Mouse (Mus musculus): ENCODE measurements around the gene Prr29. TPM values are rescaled to one million over a fixed set of nuclear protein-coding genes. Genes with fewer than 3 reads are reported as not detected.
A peak's percentile ranks its signal among the peaks of the same experiment; 100 is the strongest.

The Prr29 gene
- polyA plus RNA-seq, 1 experiment from 2014 or later: 2.0 TPM

- Histone ChIP-seq H3K36me3 (ENCODE audit: control insufficient read depth, insufficient read depth, low read length) (no peaks in the 10 kb centered on the region), H3K4me3 (ENCODE audit: low read length) (no peak overlapping the region), H3K4me1 (replicated peaks; ENCODE audit: control insufficient read depth, insufficient read depth, low read length) (peaks cover 6% of the 10 kb centered on the region), H3K27me3 (ENCODE audit: control insufficient read depth, insufficient read depth, low read depth, low read length) (no peaks in the 10 kb centered on the region), H3K9ac (ENCODE audit: low read length) (no peak overlapping the region), H3K4me2 (ENCODE audit: low read depth, low read length) (no peak overlapping the region), H3K9me3 (ENCODE audit: control insufficient read depth, low read length) (no peaks in the 10 kb centered on the region), H3K27ac (ENCODE audit: low read length) (no peak overlapping the region)
- 46% methylated on average over 3 of the region's 3 CpGs for WGBS
- ATAC-seq (ENCODE audit: low read depth): no peak
Measured at GRCm38 (mm10) chr11:106351253-106351652, 14.0 kb upstream of the Prr29 start.

GRCm38 (mm10) chr11:106351941-106352340 lies 13.3 kb upstream of the Prr29 start:
- Histone ChIP-seq H3K4me2 (ENCODE audit: low read depth, low read length) (no peak overlapping the region), H3K36me3 (ENCODE audit: control insufficient read depth, insufficient read depth, low read length) (no peaks in the 10 kb centered on the region), H3K27ac (ENCODE audit: low read length) (no peak overlapping the region), H3K4me3 (ENCODE audit: low read length) (no peak overlapping the region), H3K9ac (ENCODE audit: low read length) (no peak overlapping the region), H3K4me1 (replicated peaks; ENCODE audit: control insufficient read depth, insufficient read depth, low read length) (peaks cover 6% of the 10 kb centered on the region), H3K9me3 (ENCODE audit: control insufficient read depth, low read length) (no peaks in the 10 kb centered on the region), H3K27me3 (ENCODE audit: control insufficient read depth, insufficient read depth, low read depth, low read length) (no peaks in the 10 kb centered on the region)
- ATAC-seq (ENCODE audit: low read depth): no peak
- 55% methylated on average over 4 of the region's 4 CpGs for WGBS

GRCm38 (mm10) chr11:106353188-106353587 lies 12.1 kb upstream of the Prr29 start, which contains the start of gene Scn4a:
TSS of gene Scn4a (minus strand) at chr11:106353288.
- no peak for ATAC-seq (ENCODE audit: low read depth)
- H3K27me3 ChIP-seq (ENCODE audit: control insufficient read depth, insufficient read depth, low read depth, low read length): no peaks in the 10 kb centered on the region

GRCm38 (mm10) chr11:106354181-106354580 lies 11.1 kb upstream of the Prr29 start:
- WGBS: 44% methylated on average over 1 of the region's 1 CpGs
- no peak for ATAC-seq (ENCODE audit: low read depth)
- no peak overlapping the region for H3K9ac ChIP-seq (ENCODE audit: low read length)
- H3K36me3 ChIP-seq (ENCODE audit: control insufficient read depth, insufficient read depth, low read length): no peaks in the 10 kb centered on the region
- no peaks in the 10 kb centered on the region for H3K27me3 ChIP-seq (ENCODE audit: control insufficient read depth, insufficient read depth, low read depth, low read length)
- no peaks in the 10 kb centered on the region for H3K9me3 ChIP-seq (ENCODE audit: control insufficient read depth, low read length)
- no peak overlapping the region for H3K4me3 ChIP-seq (ENCODE audit: low read length)
- H3K4me2 ChIP-seq (ENCODE audit: low read depth, low read length): no peak overlapping the region
- peaks cover 6% of the 10 kb centered on the region for H3K4me1 ChIP-seq (replicated peaks; ENCODE audit: control insufficient read depth, insufficient read depth, low read length)
- H3K27ac ChIP-seq (ENCODE audit: low read length): no peak overlapping the region

More at GRCm38 (mm10) chr11:106353188-106353587, 12.1 kb upstream of the Prr29 start, which contains the start of gene Scn4a:
- Histone ChIP-seq H3K4me2 (ENCODE audit: low read depth, low read length) (no peak within 1 kb of the TSS), H3K4me1 (replicated peaks; ENCODE audit: control insufficient read depth, insufficient read depth, low read length) (peaks cover 6% of the 10 kb centered on the region), H3K36me3 (ENCODE audit: control insufficient read depth, insufficient read depth, low read length) (no peaks in the 10 kb centered on the region), H3K4me3 (ENCODE audit: low read length) (no peak within 1 kb of the TSS), H3K9me3 (ENCODE audit: control insufficient read depth, low read length) (no peaks in the 10 kb centered on the region), H3K9ac (ENCODE audit: low read length) (no peak within 1 kb of the TSS), H3K27ac (ENCODE audit: low read length) (no peak within 1 kb of the TSS)
- 72% methylated on average over 12 of the region's 12 CpGs for WGBS

GRCm38 (mm10) chr11:106355382-106356128 lies 9.7 kb upstream of the Prr29 start:
- Histone ChIP-seq H3K36me3 (ENCODE audit: control insufficient read depth, insufficient read depth, low read length) (no peaks in the 10 kb centered on the region), H3K4me2 (ENCODE audit: low read depth, low read length) (no peak overlapping the region), H3K9ac (ENCODE audit: low read length) (0 out of 2 replicates have a peak overlapping the region, but pooled peaks have one; percentile 14), H3K9me3 (ENCODE audit: control insufficient read depth, low read length) (no peaks in the 10 kb centered on the region), H3K4me3 (ENCODE audit: low read length) (no peak overlapping the region), H3K27ac (ENCODE audit: low read length) (no peak overlapping the region), H3K4me1 (replicated peaks; ENCODE audit: control insufficient read depth, insufficient read depth, low read length) (peaks cover 6% of the 10 kb centered on the region), H3K27me3 (ENCODE audit: control insufficient read depth, insufficient read depth, low read depth, low read length) (no peaks in the 10 kb centered on the region)
- WGBS: 43% methylated on average over 19 of the region's 19 CpGs
- ATAC-seq (ENCODE audit: low read depth): peak; percentile 43; the same call in 1 of the 2 replicates

- no peaks in the 10 kb centered on the region for H3K27me3 ChIP-seq (ENCODE audit: control insufficient read depth, insufficient read depth, low read depth, low read length)
- no peak overlapping the region for H3K9ac ChIP-seq (ENCODE audit: low read length)
- H3K4me3 ChIP-seq (ENCODE audit: low read length): no peak overlapping the region
- peaks cover 6% of the 10 kb centered on the region for H3K4me1 ChIP-seq (replicated peaks; ENCODE audit: control insufficient read depth, insufficient read depth, low read length)
- WGBS: 31% methylated on average over 5 of the region's 5 CpGs
- H3K27ac ChIP-seq (ENCODE audit: low read length): no peak overlapping the region
- H3K36me3 ChIP-seq (ENCODE audit: control insufficient read depth, insufficient read depth, low read length): no peaks in the 10 kb centered on the region
- no peaks in the 10 kb centered on the region for H3K9me3 ChIP-seq (ENCODE audit: control insufficient read depth, low read length)
- no peak for ATAC-seq (ENCODE audit: low read depth)
- no peak overlapping the region for H3K4me2 ChIP-seq (ENCODE audit: low read depth, low read length)
Measured at GRCm38 (mm10) chr11:106359350-106359749, 5.9 kb upstream of the Prr29 start.

- H3K4me1 ChIP-seq (replicated peaks; ENCODE audit: control insufficient read depth, insufficient read depth, low read length): peaks cover 18% of the 10 kb centered on the region
- H3K4me3 ChIP-seq (ENCODE audit: low read length): no peak overlapping the region
- peak overlapping the region; percentile 52; the same call in 1 of the 2 replicates for H3K9ac ChIP-seq (ENCODE audit: low read length)
- no peaks in the 10 kb centered on the region for H3K9me3 ChIP-seq (ENCODE audit: control insufficient read depth, low read length)
- no peaks in the 10 kb centered on the region for H3K27me3 ChIP-seq (ENCODE audit: control insufficient read depth, insufficient read depth, low read depth, low read length)
- peak overlapping the region; percentile 26 for H3K4me2 ChIP-seq (ENCODE audit: low read depth, low read length)
- H3K36me3 ChIP-seq (ENCODE audit: control insufficient read depth, insufficient read depth, low read length): no peaks in the 10 kb centered on the region
- H3K27ac ChIP-seq (ENCODE audit: low read length): no peak overlapping the region
- WGBS: 6% methylated on average over 11 of the region's 11 CpGs
- peak; percentile 72 for ATAC-seq (ENCODE audit: low read depth)
Measured at GRCm38 (mm10) chr11:106364712-106365111, 560 bp upstream of the Prr29 start.

GRCm38 (mm10) chr11:106366316-106366715 lies 1.0 kb downstream of the Prr29 start:
- Histone ChIP-seq H3K4me2 (ENCODE audit: low read depth, low read length) (peak overlapping the region; percentile 17; the same call in 1 of the 2 replicates), H3K27me3 (ENCODE audit: control insufficient read depth, insufficient read depth, low read depth, low read length) (no peaks in the 10 kb centered on the region), H3K4me3 (ENCODE audit: low read length) (no peak overlapping the region), H3K4me1 (replicated peaks; ENCODE audit: control insufficient read depth, insufficient read depth, low read length) (peaks cover 18% of the 10 kb centered on the region), H3K36me3 (ENCODE audit: control insufficient read depth, insufficient read depth, low read length) (no peaks in the 10 kb centered on the region), H3K9me3 (ENCODE audit: control insufficient read depth, low read length) (no peaks in the 10 kb centered on the region), H3K27ac (ENCODE audit: low read length) (no peak overlapping the region), H3K9ac (ENCODE audit: low read length) (peak overlapping the region; percentile 32; the same call in 1 of the 2 replicates)
- 9% methylated on average over 3 of the region's 3 CpGs for WGBS
- peak; percentile 65 for ATAC-seq (ENCODE audit: low read depth)

GRCm38 (mm10) chr11:106373998-106374397 lies 8.7 kb downstream of the Prr29 start:
- ATAC-seq (ENCODE audit: low read depth): peak; percentile 54

More at GRCm38 (mm10) chr11:106373998-106374397, 8.7 kb downstream of the Prr29 start:
- Histone ChIP-seq H3K4me2 (ENCODE audit: low read depth, low read length) (0 out of 2 replicates have a peak overlapping the region, but pooled peaks have one; percentile 4), H3K9ac (ENCODE audit: low read length) (0 out of 2 replicates have a peak overlapping the region, but pooled peaks have one; percentile 4), H3K9me3 (ENCODE audit: control insufficient read depth, low read length) (no peaks in the 10 kb centered on the region), H3K27me3 (ENCODE audit: control insufficient read depth, insufficient read depth, low read depth, low read length) (no peaks in the 10 kb centered on the region), H3K27ac (ENCODE audit: low read length) (peak overlapping the region; percentile 55), H3K4me3 (ENCODE audit: low read length) (no peak overlapping the region), H3K36me3 (ENCODE audit: control insufficient read depth, insufficient read depth, low read length) (no peaks in the 10 kb centered on the region), H3K4me1 (replicated peaks; ENCODE audit: control insufficient read depth, insufficient read depth, low read length) (peaks cover 11% of the 10 kb centered on the region)
- WGBS: 22% methylated on average over 11 of the region's 11 CpGs

All from lung, embryonic 16.5 days (tissue).